Mouse (Mus musculus): ENCODE results near the gene Wipf3.
A peak's percentile ranks its signal among the peaks of the same experiment; 100 is the strongest.

Wipf3 gene

DNA sequence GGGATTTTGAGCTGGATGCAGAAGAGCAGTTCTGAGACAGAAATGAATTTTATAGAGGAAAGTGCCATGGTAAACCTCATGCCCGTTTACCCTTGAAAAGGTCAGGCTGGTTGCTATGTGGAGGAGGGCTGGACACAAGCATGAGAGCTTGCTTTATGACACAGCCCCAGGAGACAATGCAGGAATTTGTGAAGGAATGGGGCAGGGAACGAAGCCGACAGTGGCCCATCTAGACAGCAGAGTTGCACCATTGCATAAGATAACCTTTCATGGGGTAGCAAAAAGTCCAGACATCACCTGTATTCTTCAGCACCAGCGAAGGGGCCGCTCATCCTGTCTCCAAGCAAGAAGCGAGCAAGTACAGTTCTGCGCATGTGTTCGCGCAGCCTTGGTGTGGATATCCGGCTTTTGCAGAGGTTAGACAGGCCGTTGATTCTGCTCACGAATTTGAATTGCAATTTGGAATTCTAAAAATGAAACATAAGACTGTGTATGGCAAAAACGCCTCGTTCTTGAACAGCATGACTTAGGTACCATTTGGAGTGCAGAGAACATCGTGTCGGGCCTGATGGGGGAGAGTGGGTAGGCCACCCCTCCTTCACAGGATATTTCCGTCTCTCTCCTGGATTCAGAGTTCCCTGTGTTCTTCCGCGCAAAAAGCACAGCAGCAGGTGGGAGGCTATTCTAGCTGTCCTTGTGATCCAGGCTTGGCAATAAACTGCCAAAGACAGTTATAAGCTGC is 46.7 kb downstream of the Wipf3 start:
- DNase-seq (ENCODE audit: low spot score in 2 of 2), result no peak

DNA sequence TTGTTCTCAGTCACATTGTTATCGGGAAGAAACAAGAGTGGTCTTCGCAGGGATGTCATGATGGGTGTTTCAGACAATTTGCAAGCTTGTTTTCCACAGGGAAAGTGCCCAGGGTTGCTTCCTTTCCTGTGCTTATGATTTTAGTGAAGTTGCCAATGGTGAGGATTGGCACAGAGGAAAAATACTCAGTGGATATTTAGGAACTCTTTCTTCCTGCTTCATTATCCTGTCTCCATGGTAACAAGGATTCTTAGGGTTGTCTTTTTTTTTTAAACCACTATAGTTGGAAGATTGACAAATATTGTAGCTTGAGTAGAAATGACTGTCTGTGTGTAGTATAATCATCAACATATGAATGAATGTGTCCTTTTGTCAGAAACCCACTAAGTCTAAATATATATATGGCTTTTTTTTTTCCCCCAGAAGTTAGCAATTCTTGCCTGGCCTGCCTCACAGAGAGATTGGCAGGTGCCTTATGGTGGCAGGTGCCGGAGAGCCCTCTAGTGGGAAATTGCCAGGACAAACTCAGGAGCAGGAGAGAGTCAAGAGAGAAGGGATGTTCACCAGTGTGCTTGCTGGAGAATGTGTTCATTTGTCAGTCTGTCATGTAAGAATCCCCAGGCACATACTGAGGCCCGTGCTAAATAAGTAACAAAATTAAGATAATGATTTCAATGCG is 49.4 kb downstream of the Wipf3 start:
- no peak for DNase-seq (ENCODE audit: low spot score in 2 of 2)

GRCm38 (mm10) chr6:54481390-54482112 is 52.1 kb downstream of the Wipf3 start:
- DNase-seq (ENCODE audit: low spot score in 2 of 2), result no peak

GRCm38 (mm10) chr6:54485000-54485399 is 55.6 kb downstream of the Wipf3 start:
- DNase-seq (ENCODE audit: low spot score in 2 of 2), result peak; percentile 6 to 32

DNA sequence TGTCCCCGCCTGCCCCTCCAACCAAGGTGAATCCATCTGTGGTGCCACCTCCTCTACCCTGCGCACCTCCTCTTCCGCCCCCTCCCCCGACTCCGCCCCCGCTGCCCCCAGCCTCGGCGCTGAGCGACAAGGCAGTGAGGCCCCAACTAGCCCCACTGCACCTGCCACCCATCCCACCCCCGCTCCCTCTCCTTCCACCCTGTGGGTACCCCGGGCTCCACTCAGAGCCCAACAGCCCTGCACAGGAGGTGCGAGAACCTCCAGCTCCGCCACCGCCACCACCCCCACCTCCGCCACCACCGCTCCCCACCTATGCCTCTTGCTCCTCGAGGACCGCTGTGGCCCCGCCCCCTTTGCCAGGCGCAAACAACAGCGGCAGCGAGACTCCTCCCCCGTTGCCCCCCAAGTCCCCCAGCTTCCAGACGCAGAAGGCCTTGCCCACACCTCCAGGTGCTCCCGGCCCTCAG is 56.1 kb downstream of the Wipf3 start:
- DNase-seq (ENCODE audit: low spot score in 2 of 2), result no peak

- DNase-seq (ENCODE audit: low spot score in 2 of 2), result no peak
These were observed 56.7 kb downstream of the Wipf3 start for GRCm38 (mm10) chr6:54485973-54486569.

DNA sequence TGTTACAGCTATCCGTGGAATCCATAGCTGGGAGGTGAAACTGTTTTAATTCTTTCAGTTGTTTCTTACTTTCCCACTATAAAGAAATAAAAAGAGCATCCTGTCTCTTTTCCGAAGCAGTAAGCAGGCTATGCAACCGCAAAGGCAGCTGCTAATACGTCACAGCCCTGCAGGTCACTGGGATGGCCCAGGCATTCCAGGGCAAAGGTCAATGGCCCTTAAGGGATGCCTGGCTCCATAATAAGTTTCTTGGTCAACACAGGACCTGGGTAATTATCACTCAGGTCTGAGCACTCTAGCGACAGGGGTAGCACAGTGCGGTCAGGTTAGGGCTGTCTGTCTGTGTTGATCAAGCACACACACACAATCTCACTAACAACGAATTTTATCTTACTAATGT is 61.7 kb downstream of the Wipf3 start:
- DNase-seq (ENCODE audit: low spot score in 2 of 2), result no peak

GRCm38 (mm10) chr6:54494097-54494496 is 64.7 kb downstream of the Wipf3 start:
- no peak for DNase-seq (ENCODE audit: low spot score in 2 of 2)

GRCm38 (mm10) chr6:54494612-54495398 is 65.4 kb downstream of the Wipf3 start:
- no peak for DNase-seq (ENCODE audit: low spot score in 2 of 2)

DNA sequence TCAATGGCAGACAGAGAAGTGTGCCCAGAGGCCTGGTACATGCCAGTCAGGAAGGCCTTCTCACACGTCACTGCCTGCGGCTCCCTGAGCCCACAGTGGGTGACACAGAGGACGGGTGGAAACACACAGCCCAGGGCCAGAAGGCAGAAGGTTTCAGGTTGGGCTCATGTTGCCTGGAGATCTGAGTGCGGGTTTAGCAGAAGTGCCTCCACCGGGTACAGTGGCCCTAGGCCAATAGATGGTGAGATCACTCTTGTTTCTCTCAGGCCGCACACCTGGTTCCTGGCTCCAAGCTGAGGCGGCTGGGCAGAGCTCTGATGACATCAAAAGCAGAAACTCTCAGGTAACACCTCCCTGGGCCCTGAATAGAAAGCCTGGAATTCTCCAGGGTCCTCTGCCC is 66.8 kb downstream of the Wipf3 start:
- no peak for DNase-seq (ENCODE audit: low spot score in 2 of 2)

GRCm38 (mm10) chr6:54502661-54503115 is 73.3 kb downstream of the Wipf3 start:
- no peak for DNase-seq (ENCODE audit: low spot score in 2 of 2)

DNA sequence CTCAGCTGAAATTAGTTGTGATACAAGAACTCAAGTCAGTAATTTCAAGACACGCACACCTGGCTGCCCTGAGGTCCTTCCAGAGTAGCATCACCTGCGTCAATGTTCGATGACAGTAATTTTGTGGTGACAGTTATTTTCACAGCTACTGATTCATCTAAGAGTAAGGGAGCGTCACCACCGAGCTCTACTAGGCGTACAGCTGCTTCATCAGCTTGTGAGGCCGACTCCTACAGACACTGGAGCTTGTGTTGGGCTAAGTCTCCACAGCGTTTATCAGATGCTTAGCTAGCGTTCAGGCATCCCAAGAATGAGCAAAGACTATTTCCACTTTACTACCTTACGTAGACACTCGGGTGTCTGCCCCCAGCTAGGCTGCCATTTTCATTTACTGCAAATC is 76.9 kb downstream of the Wipf3 start:
- DNase-seq (ENCODE audit: low spot score in 2 of 2), result no peak

DNA sequence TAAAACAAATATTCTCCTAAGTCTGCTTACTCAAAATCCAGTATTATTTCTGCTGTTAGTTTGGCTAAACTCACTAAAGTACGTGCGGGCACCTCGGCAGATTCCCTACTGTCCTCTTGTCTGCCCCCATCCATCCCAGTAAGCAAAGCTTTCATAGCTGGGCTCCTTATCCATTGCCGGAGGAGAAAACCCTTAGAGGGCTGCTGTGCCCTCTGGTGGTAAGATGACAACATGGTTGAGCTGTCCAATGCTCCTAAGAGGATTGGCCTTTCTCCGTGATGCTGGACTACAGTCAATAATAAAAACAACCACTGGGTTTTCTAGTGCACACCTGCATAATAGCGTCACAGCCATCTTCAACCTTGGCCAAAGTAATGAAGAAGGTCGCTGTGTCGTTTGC is 77.6 kb downstream of the Wipf3 start:
- DNase-seq (ENCODE audit: low spot score in 2 of 2), result peak in 1 of 2 experiments; percentile 34

GRCm38 (mm10) chr6:54507808-54508207 is 78.4 kb downstream of the Wipf3 start:
- DNase-seq (ENCODE audit: low spot score in 2 of 2), result no peak

DNA sequence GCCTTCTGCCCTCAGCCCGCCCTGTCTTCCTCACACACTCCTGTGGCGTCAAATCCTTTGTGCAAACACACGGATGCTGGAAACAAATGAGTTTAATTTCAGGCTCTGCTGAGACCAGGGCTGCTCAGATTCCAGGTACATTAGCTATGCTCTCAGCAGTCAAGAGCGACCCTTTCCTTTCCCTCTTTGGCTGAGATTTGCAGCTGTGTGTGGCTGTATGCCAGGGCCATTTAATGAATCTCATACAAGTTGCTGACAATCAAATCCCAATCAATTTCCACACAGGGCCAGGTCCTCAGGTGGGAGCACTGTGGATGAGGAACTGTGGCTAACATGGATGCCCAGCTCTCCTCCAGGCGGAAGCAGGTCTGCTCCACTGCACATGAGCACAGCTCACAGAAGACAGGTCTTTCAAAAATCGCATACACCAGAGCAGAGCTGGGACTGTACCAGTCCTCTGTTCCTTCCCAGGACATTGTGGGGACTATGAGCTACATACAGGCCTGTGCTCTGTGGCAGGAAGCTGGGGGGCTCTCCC is 78.9 kb downstream of the Wipf3 start:
- DNase-seq (ENCODE audit: low spot score in 2 of 2), result no peak

GRCm38 (mm10) chr6:54509264-54509663 is 79.9 kb downstream of the Wipf3 start:
- no peak for DNase-seq (ENCODE audit: low spot score in 2 of 2)

DNA sequence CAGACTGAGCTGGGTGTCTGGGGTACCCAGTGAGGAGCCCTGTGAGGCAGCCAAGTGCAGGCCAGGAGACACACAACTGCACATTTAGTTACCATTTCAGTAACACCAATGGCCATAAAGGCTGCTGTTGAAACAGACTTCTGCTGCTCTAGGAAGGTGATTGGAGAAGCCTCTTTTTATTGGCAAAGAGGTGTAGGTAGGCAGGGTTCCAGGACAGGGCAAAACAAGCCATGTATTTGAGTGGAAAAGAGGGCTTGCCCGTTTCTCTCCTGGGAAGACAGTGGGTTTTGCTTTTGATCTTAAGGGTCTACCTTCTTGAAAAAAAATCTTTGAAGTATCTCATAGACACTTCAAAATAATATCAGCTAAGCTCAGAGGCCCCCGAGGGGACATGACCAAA is 82.9 kb downstream of the Wipf3 start:
- no peak for DNase-seq (ENCODE audit: low spot score in 2 of 2)

DNA sequence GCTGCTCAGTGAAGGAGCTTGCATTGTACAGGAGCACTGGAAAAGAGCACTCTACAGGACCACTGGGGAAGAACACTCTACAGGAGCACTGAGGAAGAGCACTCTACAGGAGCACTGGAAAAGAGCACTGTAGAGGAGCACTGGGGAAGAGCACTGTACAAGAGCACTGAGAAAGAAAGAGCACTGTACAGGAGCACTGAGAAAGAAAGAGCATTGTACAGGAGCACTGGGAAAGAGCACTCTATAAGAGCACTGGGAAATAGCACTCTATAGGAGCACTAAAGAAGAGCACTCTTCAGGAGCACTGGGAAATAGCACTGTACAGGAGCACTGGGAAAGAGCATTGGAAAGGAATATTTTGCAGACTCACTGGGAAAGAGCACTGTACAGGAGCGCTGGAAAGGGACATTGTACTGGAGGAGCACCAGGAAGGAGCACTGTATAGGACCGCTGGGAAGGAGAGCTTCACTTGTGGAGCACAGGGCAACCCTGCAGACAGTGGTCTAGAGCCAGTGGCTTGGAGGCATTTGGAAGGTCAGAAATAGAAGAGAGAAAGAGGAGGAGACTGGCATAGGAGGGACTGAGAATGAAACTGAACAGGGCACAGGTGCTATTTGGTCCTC is 87.2 kb downstream of the Wipf3 start:
- DNase-seq (ENCODE audit: low spot score in 2 of 2), result no peak

- DNase-seq (ENCODE audit: low spot score in 2 of 2), result no peak
These were observed 89.4 kb downstream of the Wipf3 start for GRCm38 (mm10) chr6:54518758-54519157.

GRCm38 (mm10) chr6:54528666-54529065 is 99.3 kb downstream of the Wipf3 start:
- DNase-seq (ENCODE audit: low spot score in 2 of 2), result no peak

DNA sequence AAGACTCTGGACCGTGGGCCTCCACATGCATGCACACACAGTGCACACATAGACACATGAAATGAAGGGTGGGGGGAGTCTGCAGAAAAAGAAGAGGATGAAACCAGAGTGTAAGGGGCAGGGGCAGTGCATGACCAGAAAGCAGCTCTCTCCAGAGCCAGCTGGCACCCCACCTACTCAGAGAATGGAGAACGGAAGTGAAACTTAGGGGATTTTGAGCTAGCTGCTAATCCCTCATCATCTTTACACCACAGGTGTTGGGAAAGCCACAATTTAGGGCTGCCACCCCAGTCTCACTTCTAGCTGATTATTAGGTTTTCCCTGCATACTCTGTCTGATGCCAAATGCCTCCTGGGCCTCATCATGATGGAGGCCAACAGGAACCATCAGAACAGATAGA is 100.8 kb downstream of the Wipf3 start:
- no peak for DNase-seq (ENCODE audit: low spot score in 2 of 2)

All from urinary bladder, postnatal 36 days (tissue).